Mouse (Mus musculus): ENCODE data around the gene Ascl4. TPM values are rescaled to one million over a fixed set of nuclear protein-coding genes. Genes with fewer than 3 reads are reported as not detected.
A peak's percentile ranks its signal among the peaks of the same experiment; 100 is the strongest.

Gene Ascl4
- total RNA-seq, 1 experiment = 0.54 TPM

- Histone ChIP-seq H3K4me3 (ENCODE audit: insufficient read depth in 1 of 2, low read depth in 1 of 2, low read length in 2 of 2, poor library complexity in 1 of 2, severe bottlenecking in 1 of 2) (no peak overlapping the region), H3K9me3 (ENCODE audit: control insufficient read depth, insufficient read depth, low read depth, low read length) (no peaks in the 10 kb centered on the region), H3K4me1 (ENCODE audit: control insufficient read depth in 2 of 2, insufficient read depth in 2 of 2, low read length in 2 of 2, poor library complexity in 1 of 2) (no peaks in the 10 kb centered on the region), H3K27ac (ENCODE audit: insufficient read depth, low read depth, low read length, poor library complexity, severe bottlenecking) (no peak overlapping the region), H3K9ac (ENCODE audit: insufficient read depth, low read depth, low read length, poor library complexity, severe bottlenecking) (no peak overlapping the region), H3K36me3 (ENCODE audit: control insufficient read depth, insufficient read depth, low read length, poor library complexity, severe bottlenecking) (peaks cover 35% of the 10 kb centered on the region)
- DNase-seq (ENCODE audit: low read depth, low spot score) = no peak
- TF ChIP-seq MAFK (IDR thresholded peaks at IDR 0.05; ENCODE audit: insufficient read depth, low read depth, low read length) (no peak), HCFC1 (IDR thresholded peaks at IDR 0.05; ENCODE audit: borderline replicate concordance, insufficient read depth, low read length) (no peak), ZC3H11A (IDR thresholded peaks at IDR 0.05; ENCODE audit: borderline replicate concordance, low read depth, low read length) (no peak), ZNF384 (IDR thresholded peaks at IDR 0.05; ENCODE audit: low read depth, low read length) (no peak), CHD2 (IDR thresholded peaks at IDR 0.05; ENCODE audit: low read depth, low read length) (no peak)
- in situ Hi-C loops (cut with MboI; ENCODE audit: low sequenced_read_pairs in 2 of 2, unreplicated experiment in 2 of 2) = no loop called here
These were observed 24.4 kb downstream of the Ascl4 start for GRCm38 (mm10) chr10:85951765-85952443.

- no peak overlapping the region for H3K4me3 ChIP-seq (ENCODE audit: insufficient read depth in 1 of 2, low read depth in 1 of 2, low read length in 2 of 2, poor library complexity in 1 of 2, severe bottlenecking in 1 of 2)
- DNase-seq (ENCODE audit: low read depth, low spot score) = no peak
- no peaks in the 10 kb centered on the region for H3K9me3 ChIP-seq (ENCODE audit: control insufficient read depth, insufficient read depth, low read depth, low read length)
- no peaks in the 10 kb centered on the region for H3K4me1 ChIP-seq (ENCODE audit: control insufficient read depth in 2 of 2, insufficient read depth in 2 of 2, low read length in 2 of 2, poor library complexity in 1 of 2)
- in situ Hi-C loops (cut with MboI; ENCODE audit: low sequenced_read_pairs in 2 of 2, unreplicated experiment in 2 of 2) = no loop called here
- peaks cover 30% of the 10 kb centered on the region for H3K36me3 ChIP-seq (ENCODE audit: control insufficient read depth, insufficient read depth, low read length, poor library complexity, severe bottlenecking)
- H3K9ac ChIP-seq (ENCODE audit: insufficient read depth, low read depth, low read length, poor library complexity, severe bottlenecking) = no peak overlapping the region
- TF ChIP-seq ZNF384 (IDR thresholded peaks at IDR 0.05; ENCODE audit: low read depth, low read length) (no peak), HCFC1 (IDR thresholded peaks at IDR 0.05; ENCODE audit: borderline replicate concordance, insufficient read depth, low read length) (no peak), MAFK (IDR thresholded peaks at IDR 0.05; ENCODE audit: insufficient read depth, low read depth, low read length) (no peak), ZC3H11A (IDR thresholded peaks at IDR 0.05; ENCODE audit: borderline replicate concordance, low read depth, low read length) (no peak), CHD2 (IDR thresholded peaks at IDR 0.05; ENCODE audit: low read depth, low read length) (no peak)
- no peak overlapping the region; the same call in 1 of the 2 replicates for H3K27ac ChIP-seq (ENCODE audit: insufficient read depth, low read depth, low read length, poor library complexity, severe bottlenecking)
These were observed 25.9 kb downstream of the Ascl4 start for GRCm38 (mm10) chr10:85953401-85953800.

- DNase-seq (ENCODE audit: low read depth, low spot score) = no peak
- H3K9me3 ChIP-seq (ENCODE audit: control insufficient read depth, insufficient read depth, low read depth, low read length) = no peaks in the 10 kb centered on the region
- no peak overlapping the region for H3K27ac ChIP-seq (ENCODE audit: insufficient read depth, low read depth, low read length, poor library complexity, severe bottlenecking)
- H3K4me3 ChIP-seq (ENCODE audit: insufficient read depth in 1 of 2, low read depth in 1 of 2, low read length in 2 of 2, poor library complexity in 1 of 2, severe bottlenecking in 1 of 2) = no peak overlapping the region
- peaks cover 23% of the 10 kb centered on the region for H3K36me3 ChIP-seq (ENCODE audit: control insufficient read depth, insufficient read depth, low read length, poor library complexity, severe bottlenecking)
- no peaks in the 10 kb centered on the region for H3K4me1 ChIP-seq (ENCODE audit: control insufficient read depth in 2 of 2, insufficient read depth in 2 of 2, low read length in 2 of 2, poor library complexity in 1 of 2)
- no peak for TF ChIP-seq MAFK (IDR thresholded peaks at IDR 0.05; ENCODE audit: insufficient read depth, low read depth, low read length)
- H3K9ac ChIP-seq (ENCODE audit: insufficient read depth, low read depth, low read length, poor library complexity, severe bottlenecking) = no peak overlapping the region
- in situ Hi-C loops (cut with MboI; ENCODE audit: low sequenced_read_pairs in 2 of 2, unreplicated experiment in 2 of 2) = no loop called here
These were observed 26.9 kb downstream of the Ascl4 start for GRCm38 (mm10) chr10:85954429-85954828.

GRCm38 (mm10) chr10:85956871-85957419 lies 29.5 kb downstream of the Ascl4 start:
- Histone ChIP-seq H3K4me3 (ENCODE audit: insufficient read depth in 1 of 2, low read depth in 1 of 2, low read length in 2 of 2, poor library complexity in 1 of 2, severe bottlenecking in 1 of 2) (peak overlapping the region; percentile 89 to 91), H3K9ac (ENCODE audit: insufficient read depth, low read depth, low read length, poor library complexity, severe bottlenecking) (peak overlapping the region; percentile 90), H3K36me3 (ENCODE audit: control insufficient read depth, insufficient read depth, low read length, poor library complexity, severe bottlenecking) (peaks cover 18% of the 10 kb centered on the region), H3K4me1 (ENCODE audit: control insufficient read depth in 2 of 2, insufficient read depth in 2 of 2, low read length in 2 of 2, poor library complexity in 1 of 2) (no peaks in the 10 kb centered on the region), H3K27ac (ENCODE audit: insufficient read depth, low read depth, low read length, poor library complexity, severe bottlenecking) (no peak overlapping the region), H3K9me3 (ENCODE audit: control insufficient read depth, insufficient read depth, low read depth, low read length) (no peaks in the 10 kb centered on the region)
- DNase-seq (ENCODE audit: low read depth, low spot score) = no peak
- no peak for TF ChIP-seq ZC3H11A (IDR thresholded peaks at IDR 0.05; ENCODE audit: borderline replicate concordance, low read depth, low read length)
- no peak for TF ChIP-seq CHD2 (IDR thresholded peaks at IDR 0.05; ENCODE audit: low read depth, low read length)
- TF ChIP-seq HCFC1 (IDR thresholded peaks at IDR 0.05; ENCODE audit: borderline replicate concordance, insufficient read depth, low read length) = no peak
- TF ChIP-seq MAFK (IDR thresholded peaks at IDR 0.05; ENCODE audit: insufficient read depth, low read depth, low read length) = no peak
- TF ChIP-seq ZNF384 (IDR thresholded peaks at IDR 0.05; ENCODE audit: low read depth, low read length) = no peak
- in situ Hi-C loops (cut with MboI; ENCODE audit: low sequenced_read_pairs in 2 of 2, unreplicated experiment in 2 of 2) = no loop called here

Measured in ES-E14 (cell line).